Mouse (Mus musculus) activated CD4-positive, CD25-positive, alpha-beta regulatory T cell (primary cell): Measurements from ENCODE around the gene Mosmo. TPM values are rescaled to one million over a fixed set of nuclear protein-coding genes. Genes with fewer than 3 reads are reported as not detected.

Source experiments
- polyA plus RNA-seq, 2 experiments: library from polyadenylated mRNA; unstranded; fragments of 100-300 nt; shearing (Covaris generic); gene quantifications; one replicate each; pipeline ENCODE4 v1.2.1; 2017

The Mosmo gene
- 10 to 100 TPM; 11.1 to 15.8 TPM for polyA plus RNA-seq

DNA sequence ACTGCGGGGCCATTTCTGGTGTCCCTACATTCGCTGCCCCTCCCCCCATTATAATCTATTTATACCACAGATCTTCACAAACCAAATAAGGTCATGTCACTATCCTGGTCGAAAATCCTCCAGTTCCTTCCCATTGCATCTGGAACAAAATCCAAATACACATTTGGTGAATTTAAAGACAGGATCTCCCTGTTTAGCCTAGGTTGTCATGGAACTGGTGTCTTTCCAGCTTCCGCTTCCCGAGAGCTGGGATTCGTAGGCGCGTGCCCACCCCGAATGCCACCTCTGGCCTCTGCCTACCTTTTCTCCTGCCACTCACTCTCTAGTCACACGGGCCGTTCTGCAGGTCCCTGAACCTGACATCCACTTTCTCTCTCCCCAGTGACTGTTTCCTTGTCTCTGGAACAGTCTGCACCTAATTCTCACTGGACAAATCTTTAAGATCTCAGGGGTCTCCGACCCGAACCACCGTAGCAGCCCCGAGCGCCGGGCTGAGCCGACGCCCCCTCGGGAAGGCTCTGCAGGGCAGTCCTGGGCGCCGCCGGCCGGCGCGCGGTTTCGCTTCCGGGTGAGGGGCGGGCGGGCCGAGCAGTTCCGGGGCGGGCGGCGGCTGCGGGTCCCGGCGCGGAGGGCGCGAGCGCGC, at the start of gene Mosmo:
Mosmo (plus strand) TSS at position 618 of the 643 bp plus-strand sequence.

DNA sequence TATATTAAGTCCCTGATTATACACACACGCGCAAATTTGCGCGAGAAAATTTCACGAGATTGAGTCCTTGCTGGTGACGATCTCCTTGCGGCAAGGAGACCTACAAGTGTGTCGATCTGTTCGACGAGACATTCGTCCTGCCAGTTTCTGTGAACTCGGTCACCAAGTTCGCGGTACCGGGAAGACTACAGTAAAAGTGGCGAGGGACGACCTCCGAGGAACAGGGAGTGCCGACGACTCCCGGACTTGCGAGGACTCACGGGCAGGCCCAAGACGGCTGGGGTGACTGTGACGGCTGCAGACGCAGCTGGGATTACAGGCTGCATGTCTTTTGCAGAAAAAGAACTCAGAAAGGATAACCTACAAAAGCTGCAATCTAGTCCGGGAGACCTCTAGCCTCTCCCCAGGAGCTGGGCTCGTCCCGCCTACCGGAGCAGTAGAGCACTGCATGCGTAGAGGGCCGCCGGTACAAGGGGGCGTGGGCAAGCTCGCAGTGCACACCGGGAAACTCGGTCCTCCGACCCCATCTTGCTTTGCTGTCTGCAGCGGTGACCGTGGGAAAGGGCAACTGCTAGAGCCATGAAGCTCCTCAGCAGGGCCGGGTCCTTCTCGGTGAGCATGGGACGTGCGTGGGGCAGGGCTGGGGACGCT, 42.6 kb upstream of the Mosmo start, which contains the start of gene Uqcrc2:
Uqcrc2 (plus strand) TSS at position 466 of the 651 bp plus-strand sequence.

DNA sequence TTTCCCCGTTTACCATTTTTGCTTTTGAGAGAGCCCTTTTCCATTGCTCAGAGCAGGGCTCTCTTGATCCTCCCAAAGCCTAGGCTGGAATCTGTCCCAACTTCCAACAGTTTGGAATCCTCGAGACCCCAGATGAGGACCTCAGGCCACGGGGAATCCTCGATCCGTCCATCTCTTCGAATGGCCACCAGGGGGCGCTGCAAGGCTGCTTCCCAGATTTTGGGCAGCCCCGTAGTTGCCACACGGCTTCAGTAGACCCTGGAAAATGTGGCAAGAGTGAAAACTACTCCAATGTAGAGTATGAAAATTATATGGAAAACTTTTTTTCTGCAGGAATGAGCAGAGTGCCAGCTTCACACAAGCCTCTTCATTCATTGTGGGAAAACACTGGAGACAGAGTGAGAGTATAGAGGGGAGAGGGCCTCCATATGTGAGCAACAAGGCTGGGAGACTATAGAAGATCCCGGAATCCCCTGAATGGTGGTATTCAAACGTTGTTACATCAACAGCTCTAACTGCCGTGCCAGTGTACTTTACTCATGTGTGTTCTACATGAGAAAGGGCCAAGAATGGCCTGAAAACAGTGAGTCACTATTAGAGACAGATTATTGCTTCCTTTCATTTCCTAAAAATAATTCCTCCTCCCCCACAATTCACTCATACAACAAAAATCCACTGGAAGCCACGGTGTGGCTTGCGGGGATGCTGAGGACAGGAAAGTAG, 7.1 kb upstream of the Mosmo start, which contains the start of gene Pdzd9:
Pdzd9 (minus strand) TSS at position 191 of the 723 bp plus-strand sequence.

DNA sequence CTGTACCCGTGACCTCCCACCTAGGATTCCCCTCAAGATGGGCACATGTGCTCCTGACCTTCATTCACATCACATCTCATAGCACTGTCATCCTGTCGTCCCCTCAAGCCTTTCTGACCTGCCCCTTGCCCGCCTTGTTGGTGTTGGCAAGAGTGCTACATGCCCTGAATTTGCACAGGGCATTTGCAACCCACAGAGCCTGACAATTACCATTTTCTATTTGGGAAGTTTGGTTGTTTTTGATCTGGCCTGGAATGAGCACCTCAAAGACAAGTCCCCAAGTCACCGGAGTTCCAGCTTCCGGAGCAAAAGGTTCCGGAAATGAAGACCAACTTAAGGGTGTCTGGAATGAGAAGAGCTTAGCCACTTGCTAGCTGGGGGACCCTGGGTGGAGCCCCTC, 61.6 kb downstream of the Mosmo start, which contains the start of gene Vwa3a:
Vwa3a (plus strand) TSS at position 301 of the 400 bp plus-strand sequence.

Other genes with a start within 250 kb of the Mosmo start
- 100 to 1,000 TPM; 166 to 191 TPM for gene Uqcrc2, start 42.4 kb upstream of the Mosmo start, polyA plus RNA-seq
- under 1 TPM in 1 of 2 experiments, not detected in 1; 0.11 TPM for gene Pdzd9, start 7.3 kb upstream of the Mosmo start, polyA plus RNA-seq
- gene Vwa3a, start 61.7 kb downstream of the Mosmo start, polyA plus RNA-seq, result under 1 TPM; 0.17 to 0.49 TPM
- gene Gm5737, start 134.7 kb downstream of the Mosmo start, polyA plus RNA-seq, result under 1 TPM in 1 of 2 experiments, not detected in 1; 0.49 TPM
- 1 to 10 TPM; 4.9 to 7.5 TPM for gene Eef2k, start 165.2 kb downstream of the Mosmo start, polyA plus RNA-seq
- gene Polr3e, start 240.1 kb downstream of the Mosmo start, polyA plus RNA-seq, result 10 to 100 TPM; 23.2 to 31.5 TPM